Mouse (Mus musculus) myocyte (in vitro differentiated cells): ENCODE results near the gene Cntn4. TPM values are rescaled to one million over a fixed set of nuclear protein-coding genes. Genes with fewer than 3 reads are reported as not detected.

Experiments
- H3K27me3 ChIP-seq: one replicate; pipeline ENCODE4 v1.6.1; 2011; ENCODE audit not compliant: control insufficient read depth, insufficient read depth, insufficient read length
- H3K36me3 ChIP-seq: one replicate; pipeline ENCODE4 v1.6.1; 2011; ENCODE audit not compliant: control insufficient read depth, insufficient read depth
- H3K4me2 ChIP-seq: one replicate; pipeline ENCODE4 v1.6.1; 2011; ENCODE audit warnings: low read depth, control low read depth
- H3K4me3 ChIP-seq: one replicate; pipeline ENCODE4 v1.5.1; 2011; ENCODE audit warnings: mild to moderate bottlenecking, control low read depth, moderate library complexity
- H3K79me2 ChIP-seq: one replicate; pipeline ENCODE4 v1.6.1; 2011; ENCODE audit not compliant: control insufficient read depth, insufficient read depth
- H3ac ChIP-seq: one replicate; pipeline ENCODE4 v1.6.1; 2011; ENCODE audit not compliant: control insufficient read depth, insufficient read length
- CEBPB ChIP-seq: IDR thresholded peaks from 2 replicates; pipeline ENCODE4 v1.6.1; 2011; ENCODE audit warnings: mild to moderate bottlenecking, moderate library complexity; ENCODE audit not compliant: poor library complexity, insufficient read depth, severe bottlenecking
- E2F4 ChIP-seq: IDR thresholded peaks from one replicate; pipeline ENCODE4 v1.6.1; 2011; ENCODE audit warnings: mild to moderate bottlenecking, control low read depth, moderate library complexity; ENCODE audit not compliant: insufficient read depth
- MAX ChIP-seq: IDR thresholded peaks from one replicate; pipeline ENCODE4 v1.6.1; 2011; ENCODE audit warnings: low read depth, mild to moderate bottlenecking, control low read depth
- MYOD1 ChIP-seq, 3 experiments: IDR thresholded peaks; one replicate each; pipeline ENCODE4 v1.6.1; 2011; ENCODE audit warnings: control low read depth in 2 of 3, low read depth in 2 of 3, mild to moderate bottlenecking in 2 of 3, moderate library complexity in 1 of 3; ENCODE audit not compliant: insufficient read length in 2 of 3, control insufficient read depth in 1 of 3
- MYOG ChIP-seq, 3 experiments: IDR thresholded peaks; one replicate each; pipeline ENCODE4 v1.6.1; 2011; ENCODE audit warnings: control low read depth in 2 of 3, low read depth in 2 of 3, mild to moderate bottlenecking in 2 of 3; ENCODE audit not compliant: insufficient read length in 2 of 3, control insufficient read depth in 1 of 3, insufficient read depth in 1 of 3
- POLR2A ChIP-seq: IDR thresholded peaks from one replicate; pipeline ENCODE4 v1.6.1; 2011; ENCODE audit warnings: low read depth, mild to moderate bottlenecking, control low read depth, moderate library complexity; ENCODE audit not compliant: insufficient read length
- POLR2AphosphoS2 ChIP-seq: IDR thresholded peaks from one replicate; pipeline ENCODE4 v1.6.1; 2011; ENCODE audit warnings: low read depth, control low read depth; ENCODE audit not compliant: insufficient read length
- REST ChIP-seq: IDR thresholded peaks from one replicate; pipeline ENCODE4 v1.6.1; 2011; ENCODE audit warnings: mild to moderate bottlenecking, control low read depth, moderate library complexity; ENCODE audit not compliant: insufficient read depth, insufficient read length
- SRF ChIP-seq: IDR thresholded peaks from one replicate; pipeline ENCODE4 v1.6.1; 2011; ENCODE audit warnings: low read depth; ENCODE audit not compliant: control insufficient read depth, insufficient read length
- TCF12 ChIP-seq: IDR thresholded peaks from one replicate; pipeline ENCODE4 v1.6.1; 2011; ENCODE audit warnings: mild to moderate bottlenecking, control low read depth; ENCODE audit not compliant: poor library complexity, insufficient read depth, severe bottlenecking
- TCF3 ChIP-seq: IDR thresholded peaks from one replicate; pipeline ENCODE4 v1.6.1; 2011; ENCODE audit warnings: low read depth, control low read depth; ENCODE audit not compliant: insufficient read length
- USF1 ChIP-seq: IDR thresholded peaks from one replicate; pipeline ENCODE4 v1.6.1; 2011; ENCODE audit warnings: low read depth, mild to moderate bottlenecking, control low read depth, moderate library complexity
- polyA plus RNA-seq: library from polyadenylated mRNA; unstranded; fragments of >200 nt; fragmentation: generic; extraction: Trizol; gene quantifications from one replicate; pipeline ENCODE4 v1.2.1, GENCODE M21; 2012; ENCODE audit warnings: missing spikeins

Gene Cntn4
- polyA plus RNA-seq, 1 experiment: not detected

GRCm38 (mm10) chr6:106729682-106730314 is 1052.3 kb downstream of the Cntn4 start:
- no peaks in the 10 kb centered on the region for H3K36me3 ChIP-seq
- no peak overlapping the region for H3K4me3 ChIP-seq
- H3K79me2 ChIP-seq: no peaks in the 10 kb centered on the region
- no peaks in the 10 kb centered on the region for H3K27me3 ChIP-seq
- no peak overlapping the region for H3K4me2 ChIP-seq
- H3ac ChIP-seq: no peak overlapping the region
- no peak for TF ChIP-seq MYOG (IDR thresholded peaks at IDR 0.05; ENCODE audit: control insufficient read depth in 1 of 3, insufficient read depth in 1 of 3, insufficient read length in 2 of 3, low read depth in 2 of 3)
- TF ChIP-seq POLR2AphosphoS2: no peak
- no peak for TF ChIP-seq SRF
- TF ChIP-seq TCF3: no peak
- TF ChIP-seq E2F4: no peak
- no peak for TF ChIP-seq POLR2A
- no peak for TF ChIP-seq MAX
- no peak for TF ChIP-seq CEBPB
- TF ChIP-seq USF1: no peak
- no peak for TF ChIP-seq REST
- no peak for TF ChIP-seq MYOD1 (IDR thresholded peaks at IDR 0.05; ENCODE audit: control insufficient read depth in 1 of 3, insufficient read length in 2 of 3, low read depth in 2 of 3)
- no peak for TF ChIP-seq TCF12

GRCm38 (mm10) chr6:106732563-106732962 is 1055.1 kb downstream of the Cntn4 start:
- no peak overlapping the region for H3K4me3 ChIP-seq
- H3K4me2 ChIP-seq: no peak overlapping the region
- no peak overlapping the region for H3ac ChIP-seq
- H3K36me3 ChIP-seq: no peaks in the 10 kb centered on the region
- H3K27me3 ChIP-seq: no peaks in the 10 kb centered on the region
- H3K79me2 ChIP-seq: no peaks in the 10 kb centered on the region
- TF ChIP-seq E2F4 (no peak), MYOD1 (IDR thresholded peaks at IDR 0.05; ENCODE audit: control insufficient read depth in 1 of 3, insufficient read length in 2 of 3, low read depth in 2 of 3) (no peak), POLR2AphosphoS2 (no peak), CEBPB (no peak), SRF (no peak), POLR2A (no peak), USF1 (no peak), MYOG (IDR thresholded peaks at IDR 0.05; ENCODE audit: control insufficient read depth in 1 of 3, insufficient read depth in 1 of 3, insufficient read length in 2 of 3, low read depth in 2 of 3) (no peak), MAX (no peak), REST (no peak), TCF3 (no peak), TCF12 (no peak)

GRCm38 (mm10) chr6:106738229-106738628 is 1060.8 kb downstream of the Cntn4 start:
- Histone ChIP-seq H3K27me3 (no peaks in the 10 kb centered on the region), H3K36me3 (no peaks in the 10 kb centered on the region), H3K4me2 (no peak overlapping the region), H3K79me2 (no peaks in the 10 kb centered on the region), H3K4me3 (no peak overlapping the region), H3ac (no peak overlapping the region)
- no peak for TF ChIP-seq MYOD1 (IDR thresholded peaks at IDR 0.05; ENCODE audit: control insufficient read depth in 1 of 3, insufficient read length in 2 of 3, low read depth in 2 of 3)
- TF ChIP-seq MAX: no peak
- no peak for TF ChIP-seq TCF12
- TF ChIP-seq USF1: no peak
- TF ChIP-seq SRF: no peak
- no peak for TF ChIP-seq REST
- TF ChIP-seq E2F4: no peak
- no peak for TF ChIP-seq MYOG (IDR thresholded peaks at IDR 0.05; ENCODE audit: control insufficient read depth in 1 of 3, insufficient read depth in 1 of 3, insufficient read length in 2 of 3, low read depth in 2 of 3)
- no peak for TF ChIP-seq POLR2A
- no peak for TF ChIP-seq TCF3

- H3K27me3 ChIP-seq: no peaks in the 10 kb centered on the region
- no peak overlapping the region for H3ac ChIP-seq
- H3K4me3 ChIP-seq: no peak overlapping the region
- no peak for TF ChIP-seq CEBPB
- no peak for TF ChIP-seq MAX
- TF ChIP-seq USF1: no peak
- TF ChIP-seq REST: no peak
- no peak for TF ChIP-seq POLR2A
- no peak for TF ChIP-seq MYOD1 (IDR thresholded peaks at IDR 0.05; ENCODE audit: control insufficient read depth in 1 of 3, insufficient read length in 2 of 3, low read depth in 2 of 3)
- TF ChIP-seq POLR2AphosphoS2: no peak
- no peak overlapping the region for H3K4me2 ChIP-seq
- H3K36me3 ChIP-seq: no peaks in the 10 kb centered on the region
- H3K79me2 ChIP-seq: no peaks in the 10 kb centered on the region
Observed at GRCm38 (mm10) chr6:106740244-106740825, 1062.9 kb downstream of the Cntn4 start.
